Mouse (Mus musculus) olfactory bulb, adult 2 months (tissue): ENCODE data around the gene Bicc1.

Source experiments
- CTCF ChIP-seq: fragments of 200-500 bp; IDR thresholded peaks from 2 replicates; pipeline ENCODE4 v1.5.1; 2012; ENCODE audit warnings: low read depth, mild to moderate bottlenecking, low read length, moderate library complexity; ENCODE audit not compliant: insufficient read depth
- POLR2A ChIP-seq: fragments of 200-500 bp; IDR thresholded peaks from 2 replicates; pipeline ENCODE4 v1.6.1; 2012; ENCODE audit warnings: mild to moderate bottlenecking, low read depth, low read length, moderate library complexity; ENCODE audit not compliant: insufficient read depth

GRCm38 (mm10) chr10:70901193-70901875 lies 258.2 kb downstream of the Bicc1 start:
- no peak for TF ChIP-seq CTCF
- no peak for TF ChIP-seq POLR2A
